Mouse (Mus musculus): ENCODE results near the gene Btbd9. TPM values are rescaled to one million over a fixed set of nuclear protein-coding genes. Genes with fewer than 3 reads are reported as not detected.

Gene Btbd9
- polyA plus RNA-seq, 1 experiment from 2014 or later: 79.2 TPM

- Histone ChIP-seq H3K9ac (no peak overlapping the region), H3K36me3 (peaks cover 9% of the 10 kb centered on the region), H3K27me3 (no peaks in the 10 kb centered on the region), H3K4me3 (no peak overlapping the region), H3K9me3 (no peaks in the 10 kb centered on the region), H3K4me2 (no peak overlapping the region), H3K4me1 (no peaks in the 10 kb centered on the region), H3K27ac (no peak overlapping the region)
- WGBS: 95% methylated on average over 8 of the region's 8 CpGs
- no peak for ATAC-seq (ENCODE audit: insufficient number of reproducible peaks, insufficient read depth, low FRiP score, low TSS enrichment, low read depth)
Measured at GRCm38 (mm10) chr17:30491601-30492000, 84.7 kb downstream of the Btbd9 start.

GRCm38 (mm10) chr17:30490601-30491000, 85.7 kb downstream of the Btbd9 start:
- no peak overlapping the region for H3K4me3 ChIP-seq
- H3K4me2 ChIP-seq: no peak overlapping the region
- no peaks in the 10 kb centered on the region for H3K4me1 ChIP-seq
- WGBS: 91% methylated on average over 7 of the region's 7 CpGs
- no peak overlapping the region for H3K9ac ChIP-seq
- H3K27me3 ChIP-seq: no peaks in the 10 kb centered on the region
- H3K36me3 ChIP-seq: peaks cover 9% of the 10 kb centered on the region
- no peak overlapping the region for H3K27ac ChIP-seq
- ATAC-seq (ENCODE audit: insufficient number of reproducible peaks, insufficient read depth, low FRiP score, low TSS enrichment, low read depth): no peak
- no peaks in the 10 kb centered on the region for H3K9me3 ChIP-seq

- H3K9me3 ChIP-seq: no peaks in the 10 kb centered on the region
- no peaks in the 10 kb centered on the region for H3K4me1 ChIP-seq
- no peaks in the 10 kb centered on the region for H3K27me3 ChIP-seq
- H3K4me3 ChIP-seq: no peak overlapping the region
- 89% methylated on average over 5 of the region's 5 CpGs for WGBS
- H3K9ac ChIP-seq: no peak overlapping the region
- H3K36me3 ChIP-seq: peaks cover 9% of the 10 kb centered on the region
- H3K27ac ChIP-seq: no peak overlapping the region
- no peak for ATAC-seq (ENCODE audit: insufficient number of reproducible peaks, insufficient read depth, low FRiP score, low TSS enrichment, low read depth)
- no peak overlapping the region for H3K4me2 ChIP-seq
Measured at GRCm38 (mm10) chr17:30490086-30490485, 86.2 kb downstream of the Btbd9 start.

- H3K9me3 ChIP-seq: no peaks in the 10 kb centered on the region
- ATAC-seq (ENCODE audit: insufficient number of reproducible peaks, insufficient read depth, low FRiP score, low TSS enrichment, low read depth): no peak
- WGBS: 66% methylated on average over 7 of the region's 7 CpGs
- no peak overlapping the region for H3K9ac ChIP-seq
- H3K27ac ChIP-seq: no peak overlapping the region
- H3K27me3 ChIP-seq: no peaks in the 10 kb centered on the region
- peaks cover 9% of the 10 kb centered on the region for H3K36me3 ChIP-seq
- no peaks in the 10 kb centered on the region for H3K4me1 ChIP-seq
- no peak overlapping the region for H3K4me3 ChIP-seq
- H3K4me2 ChIP-seq: no peak overlapping the region
Measured at GRCm38 (mm10) chr17:30489629-30490028, 86.7 kb downstream of the Btbd9 start.

- Histone ChIP-seq H3K9ac (no peak overlapping the region), H3K4me3 (no peak overlapping the region), H3K4me1 (no peaks in the 10 kb centered on the region), H3K9me3 (no peaks in the 10 kb centered on the region), H3K36me3 (peaks cover 9% of the 10 kb centered on the region), H3K4me2 (no peak overlapping the region), H3K27ac (no peak overlapping the region), H3K27me3 (no peaks in the 10 kb centered on the region)
- WGBS: 92% methylated on average over 5 of the region's 5 CpGs
- ATAC-seq (ENCODE audit: insufficient number of reproducible peaks, insufficient read depth, low FRiP score, low TSS enrichment, low read depth): no peak
Measured at GRCm38 (mm10) chr17:30487695-30488094, 88.6 kb downstream of the Btbd9 start.

GRCm38 (mm10) chr17:30485067-30485854, 91.0 kb downstream of the Btbd9 start:
- ATAC-seq (ENCODE audit: insufficient number of reproducible peaks, insufficient read depth, low FRiP score, low TSS enrichment, low read depth): no peak
- H3K27ac ChIP-seq: no peak overlapping the region
- WGBS: 80% methylated on average over 4 of the region's 4 CpGs

GRCm38 (mm10) chr17:30484446-30485066, 91.7 kb downstream of the Btbd9 start:
- Histone ChIP-seq H3K4me1 (no peaks in the 10 kb centered on the region), H3K9me3 (no peaks in the 10 kb centered on the region), H3K27ac (no peak overlapping the region), H3K4me2 (no peak overlapping the region), H3K4me3 (no peak overlapping the region), H3K9ac (no peak overlapping the region), H3K36me3 (no peaks in the 10 kb centered on the region), H3K27me3 (no peaks in the 10 kb centered on the region)
- ATAC-seq (ENCODE audit: insufficient number of reproducible peaks, insufficient read depth, low FRiP score, low TSS enrichment, low read depth): no peak
- 95% methylated on average over 1 of the region's 1 CpGs for WGBS

More at GRCm38 (mm10) chr17:30485067-30485854, 91.0 kb downstream of the Btbd9 start:
- H3K9ac ChIP-seq: no peak overlapping the region
- H3K4me3 ChIP-seq: no peak overlapping the region
- no peaks in the 10 kb centered on the region for H3K9me3 ChIP-seq
- no peak overlapping the region for H3K4me2 ChIP-seq
- no peaks in the 10 kb centered on the region for H3K36me3 ChIP-seq
- H3K4me1 ChIP-seq: no peaks in the 10 kb centered on the region
- no peaks in the 10 kb centered on the region for H3K27me3 ChIP-seq

- H3K27ac ChIP-seq: no peak overlapping the region
- H3K4me2 ChIP-seq: no peak overlapping the region
- no peaks in the 10 kb centered on the region for H3K4me1 ChIP-seq
- H3K4me3 ChIP-seq: no peak overlapping the region
- no peak overlapping the region for H3K9ac ChIP-seq
- no peaks in the 10 kb centered on the region for H3K9me3 ChIP-seq
- 90% methylated on average over 6 of the region's 6 CpGs for WGBS
- ATAC-seq (ENCODE audit: insufficient number of reproducible peaks, insufficient read depth, low FRiP score, low TSS enrichment, low read depth): no peak
- H3K36me3 ChIP-seq: no peaks in the 10 kb centered on the region
- no peaks in the 10 kb centered on the region for H3K27me3 ChIP-seq
Measured at GRCm38 (mm10) chr17:30481766-30482165, 94.5 kb downstream of the Btbd9 start.

GRCm38 (mm10) chr17:30481341-30481740, 94.9 kb downstream of the Btbd9 start:
- no peaks in the 10 kb centered on the region for H3K9me3 ChIP-seq
- ATAC-seq (ENCODE audit: insufficient number of reproducible peaks, insufficient read depth, low FRiP score, low TSS enrichment, low read depth): no peak
- no peaks in the 10 kb centered on the region for H3K4me1 ChIP-seq
- WGBS: 92% methylated on average over 10 of the region's 10 CpGs
- H3K9ac ChIP-seq: no peak overlapping the region
- H3K36me3 ChIP-seq: no peaks in the 10 kb centered on the region
- no peak overlapping the region for H3K4me2 ChIP-seq
- no peak overlapping the region for H3K4me3 ChIP-seq
- no peaks in the 10 kb centered on the region for H3K27me3 ChIP-seq
- H3K27ac ChIP-seq: no peak overlapping the region

GRCm38 (mm10) chr17:30480381-30480780, 95.9 kb downstream of the Btbd9 start:
- Histone ChIP-seq H3K4me2 (no peak overlapping the region), H3K27me3 (no peaks in the 10 kb centered on the region), H3K4me1 (no peaks in the 10 kb centered on the region), H3K9me3 (no peaks in the 10 kb centered on the region), H3K36me3 (no peaks in the 10 kb centered on the region), H3K4me3 (no peak overlapping the region), H3K27ac (no peak overlapping the region), H3K9ac (no peak overlapping the region)
- ATAC-seq (ENCODE audit: insufficient number of reproducible peaks, insufficient read depth, low FRiP score, low TSS enrichment, low read depth): no peak
- WGBS: 88% methylated on average over 8 of the region's 8 CpGs

GRCm38 (mm10) chr17:30478181-30478580, 98.1 kb downstream of the Btbd9 start:
- Histone ChIP-seq H3K9ac (no peak overlapping the region), H3K4me3 (no peak overlapping the region), H3K4me2 (no peak overlapping the region), H3K4me1 (no peaks in the 10 kb centered on the region), H3K36me3 (no peaks in the 10 kb centered on the region), H3K27me3 (no peaks in the 10 kb centered on the region), H3K9me3 (no peaks in the 10 kb centered on the region), H3K27ac (no peak overlapping the region)
- ATAC-seq (ENCODE audit: insufficient number of reproducible peaks, insufficient read depth, low FRiP score, low TSS enrichment, low read depth): no peak
- 75% methylated on average over 9 of the region's 9 CpGs for WGBS

- 71% methylated on average over 2 of the region's 2 CpGs for WGBS
- Histone ChIP-seq H3K4me1 (peaks cover 12% of the 10 kb centered on the region), H3K27me3 (no peaks in the 10 kb centered on the region), H3K36me3 (no peaks in the 10 kb centered on the region), H3K4me3 (no peak overlapping the region), H3K9me3 (no peaks in the 10 kb centered on the region), H3K4me2 (no peak overlapping the region), H3K27ac (no peak overlapping the region), H3K9ac (no peak overlapping the region)
- ATAC-seq (ENCODE audit: insufficient number of reproducible peaks, insufficient read depth, low FRiP score, low TSS enrichment, low read depth): no peak
Measured at GRCm38 (mm10) chr17:30474561-30474960, 101.7 kb downstream of the Btbd9 start.

Measured in embryonic facial prominence, embryonic 13.5 days (tissue).